Mouse (Mus musculus): ENCODE measurements around the gene Fam129a. TPM values are rescaled to one million over a fixed set of nuclear protein-coding genes. Genes with fewer than 3 reads are reported as not detected.
"Not testable (repeated sequence)": the region's sequence is repeated elsewhere in the genome, so short reads cannot be mapped to it uniquely, and the experiment has no call there.

The Fam129a gene
- polyA plus RNA-seq, 1 experiment = 6.7 TPM

GRCm38 (mm10) chr1:151716024-151716710 is 145.2 kb downstream of the Fam129a start:
- 88% methylated on average over 11 of the region's 11 CpGs for WGBS
- no peak for DNase-seq (ENCODE audit: low read depth, low spot score)

GRCm38 (mm10) chr1:151717624-151718023 is 146.6 kb downstream of the Fam129a start:
- 91% methylated on average over 5 of the region's 5 CpGs for WGBS
- DNase-seq (ENCODE audit: low read depth, low spot score) = no peak

- WGBS = 83% methylated on average over 8 of the region's 8 CpGs
- DNase-seq (ENCODE audit: low read depth, low spot score) = no peak
Observed at GRCm38 (mm10) chr1:151718575-151718974, 147.6 kb downstream of the Fam129a start.

- DNase-seq (ENCODE audit: low read depth, low spot score) = no peak
- WGBS = 68% methylated on average over 5 of the region's 5 CpGs
Observed at GRCm38 (mm10) chr1:151719911-151720310, 148.9 kb downstream of the Fam129a start.

- WGBS = 67% methylated on average over 2 of the region's 2 CpGs
- no peak for DNase-seq (ENCODE audit: low read depth, low spot score)
Observed at GRCm38 (mm10) chr1:151720566-151720965, 149.6 kb downstream of the Fam129a start.

GRCm38 (mm10) chr1:151721357-151721983 is 150.5 kb downstream of the Fam129a start:
- 66% methylated on average over 10 of the region's 10 CpGs for WGBS
- no peak for DNase-seq (ENCODE audit: low read depth, low spot score)

- WGBS = 66% methylated on average over 4 of the region's 4 CpGs
- no peak for DNase-seq (ENCODE audit: low read depth, low spot score)
Observed at GRCm38 (mm10) chr1:151723771-151724170, 152.8 kb downstream of the Fam129a start.

- no peak for DNase-seq (ENCODE audit: low read depth, low spot score)
- WGBS = 80% methylated on average over 2 of the region's 2 CpGs
Observed at GRCm38 (mm10) chr1:151725590-151725989, 154.6 kb downstream of the Fam129a start.

GRCm38 (mm10) chr1:151726358-151726757 is 155.4 kb downstream of the Fam129a start:
- 91% methylated on average over 6 of the region's 6 CpGs for WGBS
- DNase-seq (ENCODE audit: low read depth, low spot score) = no peak

GRCm38 (mm10) chr1:151728141-151728540 is 157.2 kb downstream of the Fam129a start:
- 87% methylated on average over 4 of the region's 4 CpGs for WGBS
- DNase-seq (ENCODE audit: low read depth, low spot score) = no peak

- WGBS = 50% methylated on average over 2 of the region's 2 CpGs
- DNase-seq (ENCODE audit: low read depth, low spot score) = no peak
Observed at GRCm38 (mm10) chr1:151737146-151737545, 166.2 kb downstream of the Fam129a start.

GRCm38 (mm10) chr1:151741199-151741621 is 170.2 kb downstream of the Fam129a start:
- 84% methylated on average over 7 of the region's 7 CpGs for WGBS
- DNase-seq (ENCODE audit: low read depth, low spot score) = no peak

GRCm38 (mm10) chr1:151749894-151750293 is 178.9 kb downstream of the Fam129a start:
- not testable (repeated sequence) for DNase-seq (ENCODE audit: low read depth, low spot score)
- WGBS = 98% methylated on average over 2 of the region's 2 CpGs

GRCm38 (mm10) chr1:151752946-151753345 is 182.0 kb downstream of the Fam129a start:
- WGBS = 42% methylated on average over 4 of the region's 4 CpGs
- DNase-seq (ENCODE audit: low read depth, low spot score) = peak; percentile 55

- DNase-seq (ENCODE audit: low read depth, low spot score) = peak; percentile 16
- WGBS = 36% methylated on average over 8 of the region's 8 CpGs
Observed at GRCm38 (mm10) chr1:151753374-151753929, 182.5 kb downstream of the Fam129a start.

- no peak for DNase-seq (ENCODE audit: low read depth, low spot score)
- WGBS = 38% methylated on average over 10 of the region's 10 CpGs
Observed at GRCm38 (mm10) chr1:151754028-151754489, 183.1 kb downstream of the Fam129a start.

GRCm38 (mm10) chr1:151754881-151755659 is 184.1 kb downstream of the Fam129a start, which contains the start of gene Edem3:
Gene Edem3 (plus strand): TSS chr1:151755371.
- peak; percentile 97 for DNase-seq (ENCODE audit: low read depth, low spot score)
- WGBS = under 1% methylated on average over 62 of the region's 64 CpGs

GRCm38 (mm10) chr1:151755660-151756424 is 184.9 kb downstream of the Fam129a start:
- WGBS = 2% methylated on average over 36 of the region's 36 CpGs
- no peak for DNase-seq (ENCODE audit: low read depth, low spot score)

GRCm38 (mm10) chr1:151756425-151756728 is 185.4 kb downstream of the Fam129a start:
- WGBS = 19% methylated on average over 1 of the region's 1 CpGs
- no peak for DNase-seq (ENCODE audit: low read depth, low spot score)
